Mouse (Mus musculus) left cerebral cortex, postnatal 36 days (tissue): Measurements from ENCODE around the gene Tcte1. TPM values are rescaled to one million over a fixed set of nuclear protein-coding genes. Genes with fewer than 3 reads are reported as not detected.

Experiments
- DNase-seq, 2 experiments: peaks; one replicate each; pipeline ENCODE4 v3.0.0; 2021 to 2022; ENCODE audit warnings: low spot score in 2 of 2, mixed read lengths in 1 of 2
- intact Hi-C: fragments of 180-260 bp; cut with DNase I; formaldehyde crosslinking; loops from one replicate; pipeline ENCODE4 v1.15.1; 2025
- total RNA-seq, 2 experiments: library from RNA; stranded (reverse); gene quantifications; 2 replicates each; pipeline ENCODE4 v1.2.3; 2021

Gene Tcte1
- 1 to 10 TPM; 1.3 to 1.9 TPM for total RNA-seq

GRCm38 (mm10) chr17:45523263-45523662 is at the start of gene Tcte1:
Gene Tcte1, plus strand, starts transcription at chr17:45523434.
- no peak for DNase-seq
- intact Hi-C loops, result no loop called here

- no peak for DNase-seq
Measured at GRCm38 (mm10) chr17:45473667-45474066, 49.6 kb upstream of the Tcte1 start.

GRCm38 (mm10) chr17:45474146-45474545 is 49.1 kb upstream of the Tcte1 start:
- intact Hi-C loops, result no loop called here
- DNase-seq, result no peak

More at GRCm38 (mm10) chr17:45473667-45474066, 49.6 kb upstream of the Tcte1 start:
- intact Hi-C loops, result no loop called here

GRCm38 (mm10) chr17:45474669-45475465 is 48.4 kb upstream of the Tcte1 start, which contains the start of gene Spats1:
Gene Spats1, minus strand, starts transcription at chr17:45475415.
- DNase-seq, result peak; percentile 89
- intact Hi-C loops, result no loop called here

GRCm38 (mm10) chr17:45478234-45478825 is 44.9 kb upstream of the Tcte1 start:
- intact Hi-C loops, result loop anchor here (2.0 kb wide), 1 partner anchor 74 kb away; no protein-coding TSS in a partner anchor
- peak; percentile 83 to 86 for DNase-seq

GRCm38 (mm10) chr17:45480429-45480828 is 42.8 kb upstream of the Tcte1 start:
- intact Hi-C loops, result no loop called here
- DNase-seq, result no peak

GRCm38 (mm10) chr17:45485581-45485980 is 37.7 kb upstream of the Tcte1 start:
- DNase-seq, result peak in 1 of 2 experiments; percentile 30
- intact Hi-C loops, result no loop called here

- intact Hi-C loops, result no loop called here
- no peak for DNase-seq
Measured at GRCm38 (mm10) chr17:45487216-45487615, 36.0 kb upstream of the Tcte1 start.

- no peak for DNase-seq
- intact Hi-C loops, result no loop called here
Measured at GRCm38 (mm10) chr17:45488321-45489254, 34.6 kb upstream of the Tcte1 start.

- intact Hi-C loops, result no loop called here
- DNase-seq, result no peak
Measured at GRCm38 (mm10) chr17:45489736-45490135, 33.5 kb upstream of the Tcte1 start.

- intact Hi-C loops, result no loop called here
- no peak for DNase-seq
Measured at GRCm38 (mm10) chr17:45490532-45491154, 32.6 kb upstream of the Tcte1 start.

- no peak for DNase-seq
- intact Hi-C loops, result no loop called here
Measured at GRCm38 (mm10) chr17:45495398-45495797, 27.8 kb upstream of the Tcte1 start.

- intact Hi-C loops, result no loop called here
- DNase-seq, result no peak
Measured at GRCm38 (mm10) chr17:45498397-45498796, 24.8 kb upstream of the Tcte1 start.

GRCm38 (mm10) chr17:45499516-45499915 is 23.7 kb upstream of the Tcte1 start:
- intact Hi-C loops, result no loop called here
- DNase-seq, result no peak

- no peak for DNase-seq
- intact Hi-C loops, result no loop called here
Measured at GRCm38 (mm10) chr17:45500981-45501380, 22.3 kb upstream of the Tcte1 start.

GRCm38 (mm10) chr17:45502324-45502723 is 20.9 kb upstream of the Tcte1 start:
- intact Hi-C loops, result no loop called here
- DNase-seq, result no peak

- no peak for DNase-seq
- intact Hi-C loops, result no loop called here
Measured at GRCm38 (mm10) chr17:45503301-45503973, 19.8 kb upstream of the Tcte1 start.

GRCm38 (mm10) chr17:45505941-45506465 is 17.2 kb upstream of the Tcte1 start:
- DNase-seq, result no peak
- intact Hi-C loops, result no loop called here

- DNase-seq, result peak; percentile 93
- intact Hi-C loops, result no loop called here
Measured at GRCm38 (mm10) chr17:45506700-45507189, 16.5 kb upstream of the Tcte1 start, which contains the start of gene Aars2. Gene Aars2, plus strand, starts transcription at chr17:45506841.
